Mouse (Mus musculus): ENCODE results near the gene Ctnna3.

Ctnna3 gene

GRCm38 (mm10) chr10:64076410-64077052 lies 646.6 kb downstream of the Ctnna3 start:
- DNase-seq (ENCODE audit: low read depth) = no peak

GRCm38 (mm10) chr10:64082345-64082744 lies 652.4 kb downstream of the Ctnna3 start:
- DNase-seq (ENCODE audit: low read depth) = no peak

GRCm38 (mm10) chr10:64083813-64084212 lies 653.9 kb downstream of the Ctnna3 start:
- no peak for DNase-seq (ENCODE audit: low read depth)

- no peak for DNase-seq (ENCODE audit: low read depth)
These were observed 654.6 kb downstream of the Ctnna3 start for GRCm38 (mm10) chr10:64084465-64084864.

- no peak for DNase-seq (ENCODE audit: low read depth)
These were observed 656.3 kb downstream of the Ctnna3 start for GRCm38 (mm10) chr10:64086183-64086566.

- no peak for DNase-seq (ENCODE audit: low read depth)
These were observed 656.9 kb downstream of the Ctnna3 start for GRCm38 (mm10) chr10:64086567-64087391.

GRCm38 (mm10) chr10:64087521-64087920 lies 657.6 kb downstream of the Ctnna3 start:
- no peak for DNase-seq (ENCODE audit: low read depth)

- DNase-seq (ENCODE audit: low read depth) = no peak
These were observed 658.3 kb downstream of the Ctnna3 start for GRCm38 (mm10) chr10:64087936-64088773.

- no peak for DNase-seq (ENCODE audit: low read depth)
These were observed 659.0 kb downstream of the Ctnna3 start for GRCm38 (mm10) chr10:64088774-64089460.

- DNase-seq (ENCODE audit: low read depth) = no peak
These were observed 660.0 kb downstream of the Ctnna3 start, which contains the start of gene Lrrtm3 for GRCm38 (mm10) chr10:64089680-64090460. Gene Lrrtm3 (minus strand): TSS chr10:64090277.

- no peak for DNase-seq (ENCODE audit: low read depth)
These were observed 666.6 kb downstream of the Ctnna3 start for GRCm38 (mm10) chr10:64096532-64096931.

GRCm38 (mm10) chr10:64115246-64115645 lies 685.3 kb downstream of the Ctnna3 start:
- no peak for DNase-seq (ENCODE audit: low read depth)

GRCm38 (mm10) chr10:64118833-64119232 lies 688.9 kb downstream of the Ctnna3 start:
- no peak for DNase-seq (ENCODE audit: low read depth)

GRCm38 (mm10) chr10:64130397-64131150 lies 700.7 kb downstream of the Ctnna3 start:
- DNase-seq (ENCODE audit: low read depth) = no peak

- no peak for DNase-seq (ENCODE audit: low read depth)
These were observed 703.6 kb downstream of the Ctnna3 start for GRCm38 (mm10) chr10:64133461-64133860.

GRCm38 (mm10) chr10:64135481-64135880 lies 705.6 kb downstream of the Ctnna3 start:
- DNase-seq (ENCODE audit: low read depth) = no peak

GRCm38 (mm10) chr10:64146511-64146910 lies 716.6 kb downstream of the Ctnna3 start:
- no peak for DNase-seq (ENCODE audit: low read depth)

- no peak for DNase-seq (ENCODE audit: low read depth)
These were observed 751.8 kb downstream of the Ctnna3 start for GRCm38 (mm10) chr10:64181696-64182095.

GRCm38 (mm10) chr10:64182731-64183130 lies 752.8 kb downstream of the Ctnna3 start:
- no peak for DNase-seq (ENCODE audit: low read depth)

- no peak for DNase-seq (ENCODE audit: low read depth)
These were observed 758.1 kb downstream of the Ctnna3 start for GRCm38 (mm10) chr10:64188046-64188445.

Measured in naive thymus-derived CD4-positive, alpha-beta T cell, adult 2 months (primary cell).